Mouse (Mus musculus): ENCODE measurements around the gene Mfsd13b.

DNA sequence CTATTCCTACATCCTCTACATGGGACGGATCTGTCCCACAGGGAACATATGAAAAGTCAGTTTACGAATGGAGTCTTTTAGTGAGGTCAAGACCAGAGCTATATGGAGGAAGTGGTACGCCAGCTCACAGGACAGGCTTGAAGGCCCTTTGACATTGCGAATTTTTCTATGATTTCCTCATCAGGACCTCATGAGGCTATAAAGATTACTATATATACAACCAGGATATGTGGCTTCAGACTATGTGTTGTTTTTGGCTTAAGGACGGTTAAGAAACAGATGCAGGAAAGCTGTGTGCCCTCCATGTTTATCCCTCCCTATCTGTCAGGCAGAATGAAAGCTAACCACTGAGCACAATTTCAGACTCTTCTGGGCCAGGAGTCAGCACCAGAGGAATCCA lies 19.2 kb upstream of the Mfsd13b start:
- no peak for TF ChIP-seq CTCF (IDR thresholded peaks at IDR 0.05; ENCODE audit: low read depth, low read length)
- no peak for TF ChIP-seq POLR2A (IDR thresholded peaks at IDR 0.05; ENCODE audit: borderline replicate concordance, low read depth, low read length)
